Mouse (Mus musculus): ENCODE measurements around the gene Hp1bp3. TPM values are rescaled to one million over a fixed set of nuclear protein-coding genes. Genes with fewer than 3 reads are reported as not detected.
A peak's percentile ranks its signal among the peaks of the same experiment; 100 is the strongest.

Gene Hp1bp3
- polyA plus RNA-seq, 1 experiment, result 17.1 TPM

DNA sequence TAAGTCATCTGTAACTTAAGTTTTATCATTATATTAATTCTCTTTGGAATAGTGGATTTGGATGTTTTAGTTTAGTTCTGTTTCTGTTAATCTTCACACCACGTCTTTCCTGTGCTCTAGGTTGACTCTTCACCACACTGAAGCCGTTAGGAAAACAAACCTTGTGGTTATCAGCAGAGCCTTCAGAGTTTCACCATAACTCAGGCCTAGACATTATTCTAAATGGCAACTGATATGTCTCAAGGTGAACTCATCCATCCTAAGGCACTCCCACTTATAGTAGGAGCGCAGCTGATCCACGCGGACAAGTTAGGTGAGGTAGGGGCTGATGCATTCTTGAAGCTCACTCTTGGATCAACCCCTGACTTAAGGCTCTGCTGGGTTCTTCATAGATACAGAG is 5.3 kb downstream of the Hp1bp3 start:
- Histone ChIP-seq H3K27ac (ENCODE audit: control insufficient read depth, insufficient read depth, low read depth, low read length) (no peak overlapping the region), H3K4me3 (ENCODE audit: control insufficient read depth, low read depth, low read length) (no peak overlapping the region), H3K27me3 (ENCODE audit: control insufficient read depth, insufficient read depth, low read length) (no peaks in the 10 kb centered on the region), H3K4me1 (ENCODE audit: control insufficient read depth, insufficient read depth, low read length) (peaks cover 5% of the 10 kb centered on the region), H3K36me3 (ENCODE audit: control insufficient read depth, insufficient read depth, low read length) (peaks cover 4% of the 10 kb centered on the region)
- TF ChIP-seq POLR2A (IDR thresholded peaks at IDR 0.05; ENCODE audit: control insufficient read depth, low read depth, low read length), result no peak
- no peak for TF ChIP-seq CTCF (IDR thresholded peaks at IDR 0.05; ENCODE audit: control insufficient read depth, insufficient read depth, insufficient replicate concordance, low read depth, low read length)

DNA sequence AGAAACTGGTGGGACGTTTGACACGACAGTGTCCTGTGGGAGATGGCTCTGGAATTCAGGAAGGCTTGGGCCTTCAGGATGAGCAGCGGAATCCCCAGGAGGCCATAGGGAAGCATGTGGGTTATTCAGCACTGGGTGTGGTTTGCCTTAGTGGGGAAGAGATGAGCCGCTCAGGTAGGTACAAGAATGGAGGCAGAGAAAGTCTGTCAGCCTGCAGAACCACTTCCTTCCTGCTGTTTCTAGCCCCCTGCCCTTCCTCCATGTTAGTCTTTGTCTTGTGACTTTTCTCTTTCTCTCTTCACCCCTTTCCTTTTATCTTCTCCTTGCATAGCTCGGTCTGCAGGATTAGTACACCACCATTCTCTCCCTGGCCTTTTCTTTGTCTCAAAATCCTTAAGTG is 6.3 kb downstream of the Hp1bp3 start:
- H3K4me1 ChIP-seq (ENCODE audit: control insufficient read depth, insufficient read depth, low read length), result peaks cover 5% of the 10 kb centered on the region
- TF ChIP-seq CTCF (IDR thresholded peaks at IDR 0.05; ENCODE audit: control insufficient read depth, insufficient read depth, insufficient replicate concordance, low read depth, low read length), result no peak
- no peak for TF ChIP-seq POLR2A (IDR thresholded peaks at IDR 0.05; ENCODE audit: control insufficient read depth, low read depth, low read length)
- peaks cover 4% of the 10 kb centered on the region for H3K36me3 ChIP-seq (ENCODE audit: control insufficient read depth, insufficient read depth, low read length)
- no peak overlapping the region for H3K4me3 ChIP-seq (ENCODE audit: control insufficient read depth, low read depth, low read length)
- H3K27me3 ChIP-seq (ENCODE audit: control insufficient read depth, insufficient read depth, low read length), result no peaks in the 10 kb centered on the region
- H3K27ac ChIP-seq (ENCODE audit: control insufficient read depth, insufficient read depth, low read depth, low read length), result no peak overlapping the region

DNA sequence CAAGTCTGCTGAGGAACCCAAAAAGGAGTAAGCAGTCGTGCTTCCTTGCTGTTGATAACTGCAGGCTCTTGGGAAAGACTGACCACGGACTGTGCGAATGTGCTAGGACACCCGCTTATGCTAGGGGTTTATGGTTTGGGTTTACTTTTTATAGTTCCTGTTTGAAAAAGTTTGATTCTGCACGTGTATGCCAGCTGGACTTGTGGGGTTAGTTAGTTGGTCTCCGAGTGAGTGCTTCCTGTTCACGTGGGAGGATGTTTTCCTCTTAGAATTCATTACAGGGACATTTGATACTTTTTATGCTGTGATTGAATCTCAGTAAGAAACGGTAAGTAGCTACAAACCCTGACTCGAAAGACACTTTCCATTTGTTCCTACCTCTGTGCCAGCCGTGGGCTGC is 7.5 kb downstream of the Hp1bp3 start:
- Histone ChIP-seq H3K27ac (ENCODE audit: control insufficient read depth, insufficient read depth, low read depth, low read length) (no peak overlapping the region), H3K4me3 (ENCODE audit: control insufficient read depth, low read depth, low read length) (no peak overlapping the region), H3K36me3 (ENCODE audit: control insufficient read depth, insufficient read depth, low read length) (peaks cover 4% of the 10 kb centered on the region), H3K4me1 (ENCODE audit: control insufficient read depth, insufficient read depth, low read length) (peaks cover 2% of the 10 kb centered on the region), H3K27me3 (ENCODE audit: control insufficient read depth, insufficient read depth, low read length) (no peaks in the 10 kb centered on the region)
- TF ChIP-seq POLR2A (IDR thresholded peaks at IDR 0.05; ENCODE audit: control insufficient read depth, low read depth, low read length), result no peak
- no peak for TF ChIP-seq CTCF (IDR thresholded peaks at IDR 0.05; ENCODE audit: control insufficient read depth, insufficient read depth, insufficient replicate concordance, low read depth, low read length)

DNA sequence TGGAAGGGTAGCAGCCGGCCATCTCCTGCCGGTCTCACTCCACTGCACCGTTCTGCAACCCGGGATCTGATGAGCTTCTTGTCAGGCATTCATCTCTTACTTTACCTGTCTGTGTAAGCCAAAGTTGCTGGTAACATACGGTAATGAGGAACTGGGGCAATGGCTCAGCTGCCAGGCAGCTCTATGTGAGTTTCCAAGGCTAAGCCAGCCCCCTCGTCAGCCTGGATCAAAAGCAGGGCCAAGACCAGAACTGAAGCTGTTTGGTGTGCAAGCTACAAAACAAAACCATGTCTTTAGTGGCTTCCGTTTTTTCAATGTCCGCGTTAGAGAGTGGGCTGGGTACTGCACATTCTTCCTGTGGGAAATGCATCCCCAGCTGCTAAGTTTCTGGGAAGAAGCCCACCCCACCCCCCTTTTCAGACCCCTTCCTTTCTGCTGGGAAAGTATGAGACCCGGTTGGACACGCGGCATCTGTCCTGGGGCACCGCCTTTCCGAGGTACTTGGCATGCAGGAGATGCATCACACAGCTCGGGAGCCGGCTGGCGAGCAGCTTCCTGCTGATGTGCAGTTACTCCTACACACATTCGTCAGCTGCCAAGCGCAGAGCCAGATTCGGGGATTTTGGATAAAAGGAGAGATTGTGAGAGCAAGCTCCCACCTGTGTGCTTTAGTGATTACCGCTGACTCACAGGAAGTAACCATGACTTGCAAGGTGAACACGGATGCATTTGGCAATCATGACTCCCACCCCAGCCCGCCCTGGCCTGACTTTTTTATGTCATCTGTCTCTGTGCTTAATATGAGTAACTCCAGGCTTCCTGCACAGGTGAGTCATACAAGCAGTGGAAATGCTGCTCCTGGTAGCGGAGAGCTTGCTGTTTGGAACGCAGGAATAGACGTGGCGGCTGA is 30.9 kb downstream of the Hp1bp3 start:
- Histone ChIP-seq H3K36me3 (ENCODE audit: control insufficient read depth, insufficient read depth, low read length) (peaks cover 2% of the 10 kb centered on the region; the same call in 1 of the 2 replicates), H3K4me1 (ENCODE audit: control insufficient read depth, insufficient read depth, low read length) (peaks cover 24% of the 10 kb centered on the region), H3K27ac (ENCODE audit: control insufficient read depth, insufficient read depth, low read depth, low read length) (no peak overlapping the region), H3K27me3 (ENCODE audit: control insufficient read depth, insufficient read depth, low read length) (no peaks in the 10 kb centered on the region), H3K4me3 (ENCODE audit: control insufficient read depth, low read depth, low read length) (no peak overlapping the region)
- no peak for TF ChIP-seq POLR2A (IDR thresholded peaks at IDR 0.05; ENCODE audit: control insufficient read depth, low read depth, low read length)
- no peak for TF ChIP-seq CTCF (IDR thresholded peaks at IDR 0.05; ENCODE audit: control insufficient read depth, insufficient read depth, insufficient replicate concordance, low read depth, low read length)

DNA sequence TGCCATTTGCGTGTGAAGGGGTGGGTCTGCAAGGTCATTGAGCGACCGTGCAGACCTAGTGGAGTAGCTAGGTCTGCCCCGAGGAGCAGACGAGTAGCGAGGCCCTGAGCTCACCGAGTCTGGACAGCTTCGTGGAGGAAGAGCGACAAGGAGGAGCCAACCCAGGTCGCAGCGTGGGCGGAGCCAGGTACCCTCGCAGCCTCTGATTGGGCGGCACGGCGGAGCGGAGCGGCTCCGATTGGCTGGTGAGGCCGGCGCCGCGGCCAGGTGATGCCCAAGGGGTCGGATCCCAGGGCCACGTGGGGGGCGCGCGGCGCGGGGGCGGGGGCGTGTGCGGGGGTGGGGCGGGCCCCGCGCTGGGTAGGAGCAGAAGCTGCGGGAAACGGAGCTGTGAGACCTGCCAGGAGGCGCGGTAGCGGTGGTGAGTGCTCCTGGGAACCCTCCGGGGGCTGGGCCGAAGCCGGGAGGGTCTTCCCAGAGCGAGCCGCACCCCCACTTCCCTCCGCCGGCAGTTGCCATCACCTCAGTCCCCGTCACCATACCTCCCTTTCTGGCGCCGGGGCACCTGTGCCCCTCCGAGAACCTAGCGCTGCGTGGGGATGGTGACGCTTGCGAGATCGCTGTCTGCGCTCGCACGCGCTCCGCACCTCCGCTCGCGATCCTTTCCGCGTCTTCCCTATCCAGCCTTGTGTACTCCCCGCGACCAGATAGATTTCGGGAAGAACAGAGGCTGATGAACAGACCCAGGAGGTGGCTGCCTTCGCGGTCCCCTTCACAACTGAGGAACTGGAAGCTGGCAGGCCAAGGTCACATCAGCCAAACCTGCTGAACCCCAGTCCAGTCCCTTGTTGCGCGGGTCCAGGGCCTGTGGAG is 34.2 kb downstream of the Hp1bp3 start, which contains the start of the genes Sh2d5 and Kif17:
TSS of gene Sh2d5 (plus strand) at position 316 of the 873 bp plus-strand sequence.
TSS of gene Kif17 (plus strand) at position 348 of the 873 bp plus-strand sequence.
- peak; percentile 31; the same call in 1 of the 2 replicates for TF ChIP-seq POLR2A (IDR thresholded peaks at IDR 0.05; ENCODE audit: control insufficient read depth, low read depth, low read length)
- TF ChIP-seq CTCF (IDR thresholded peaks at IDR 0.05; ENCODE audit: control insufficient read depth, insufficient read depth, insufficient replicate concordance, low read depth, low read length), result no peak
- Histone ChIP-seq H3K36me3 (ENCODE audit: control insufficient read depth, insufficient read depth, low read length) (peaks cover 1% of the 10 kb centered on the region; the same call in 1 of the 2 replicates), H3K4me1 (ENCODE audit: control insufficient read depth, insufficient read depth, low read length) (peaks cover 28% of the 10 kb centered on the region), H3K27ac (ENCODE audit: control insufficient read depth, insufficient read depth, low read depth, low read length) (no peak within 1 kb of the TSS), H3K27me3 (ENCODE audit: control insufficient read depth, insufficient read depth, low read length) (no peaks in the 10 kb centered on the region), H3K4me3 (ENCODE audit: control insufficient read depth, low read depth, low read length) (peak within 1 kb of the TSS; percentile 77)

DNA sequence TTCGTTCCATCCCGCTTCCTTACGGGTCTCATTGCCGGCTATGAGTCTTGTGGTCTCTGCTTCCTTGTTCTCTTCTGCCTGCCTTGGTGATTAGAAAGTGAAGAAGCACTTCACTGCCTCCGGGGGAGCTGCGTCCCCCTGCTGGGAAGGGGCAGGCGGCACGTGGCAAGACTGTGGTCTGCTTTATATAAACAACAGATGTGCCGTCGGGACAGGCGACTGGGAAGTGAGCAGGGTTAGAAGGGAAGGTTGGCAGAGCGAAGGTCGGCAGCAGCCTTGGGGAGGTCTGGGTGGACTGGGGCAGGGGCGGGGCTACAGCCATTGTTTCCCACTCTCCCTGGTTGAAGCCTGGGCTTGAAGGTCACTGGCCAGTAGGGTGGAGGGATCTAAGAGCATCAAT is 35.7 kb downstream of the Hp1bp3 start:
- H3K27me3 ChIP-seq (ENCODE audit: control insufficient read depth, insufficient read depth, low read length), result no peaks in the 10 kb centered on the region
- no peak overlapping the region for H3K27ac ChIP-seq (ENCODE audit: control insufficient read depth, insufficient read depth, low read depth, low read length)
- no peak overlapping the region; the same call in 1 of the 2 replicates for H3K4me3 ChIP-seq (ENCODE audit: control insufficient read depth, low read depth, low read length)

More for the DNA sequence above, 35.7 kb downstream of the Hp1bp3 start:
- TF ChIP-seq CTCF (IDR thresholded peaks at IDR 0.05; ENCODE audit: control insufficient read depth, insufficient read depth, insufficient replicate concordance, low read depth, low read length), result no peak
- no peak for TF ChIP-seq POLR2A (IDR thresholded peaks at IDR 0.05; ENCODE audit: control insufficient read depth, low read depth, low read length)
- Histone ChIP-seq H3K36me3 (ENCODE audit: control insufficient read depth, insufficient read depth, low read length) (peaks cover 1% of the 10 kb centered on the region; the same call in 1 of the 2 replicates), H3K4me1 (ENCODE audit: control insufficient read depth, insufficient read depth, low read length) (peaks cover 28% of the 10 kb centered on the region)

All from testis, adult 2 months (tissue).